Mouse (Mus musculus) midbrain, postnatal 0 days (tissue): ENCODE measurements around the gene Nab1. TPM values are rescaled to one million over a fixed set of nuclear protein-coding genes. Genes with fewer than 3 reads are reported as not detected.
A peak's percentile ranks its signal among the peaks of the same experiment; 100 is the strongest.
"Not testable (repeated sequence)": the region's sequence is repeated elsewhere in the genome, so short reads cannot be mapped to it uniquely, and the experiment has no call there.

Experiments
- ATAC-seq: fragments of 200-750 bp; cut with Nextera tagmentation; 2 replicates; pipeline ENCODE4 v1.8.0; 2017; ENCODE audit warnings: moderate number of reproducible peaks, mild to moderate bottlenecking, moderate TSS enrichment, moderate library complexity; ENCODE audit not compliant: low FRiP score
- DNase-seq: peaks from one replicate; pipeline ENCODE4 v3.0.0-alpha.2; 2015; ENCODE audit warnings: low spot score
- H3K27ac ChIP-seq: fragments of 300-500 bp; sonication (generic); 2 replicates; pipeline ENCODE4 v1.5.1; 2014; ENCODE audit warnings: low read depth, mild to moderate bottlenecking, low read length, mixed read lengths
- H3K27me3 ChIP-seq: fragments of 300-500 bp; sonication (generic); 2 replicates; pipeline ENCODE4 v1.6.1; 2014; ENCODE audit warnings: low read length, control low read depth, mixed read lengths; ENCODE audit not compliant: insufficient read depth
- H3K36me3 ChIP-seq: fragments of 300-500 bp; sonication (generic); 2 replicates; pipeline ENCODE4 v1.6.1; 2014; ENCODE audit warnings: low read length, control low read depth, mixed read lengths; ENCODE audit not compliant: insufficient read depth
- H3K4me1 ChIP-seq: fragments of 300-500 bp; sonication (generic); 2 replicates; pipeline ENCODE4 v1.6.1; 2014; ENCODE audit warnings: mild to moderate bottlenecking, control low read depth, antibody characterized with exemption, low read length, mixed read lengths; ENCODE audit not compliant: insufficient read depth
- H3K4me2 ChIP-seq: fragments of 300-500 bp; sonication (generic); 2 replicates; pipeline ENCODE4 v1.6.1; 2014; ENCODE audit warnings: low read depth, mild to moderate bottlenecking, low read length, mixed read lengths; ENCODE audit not compliant: poor library complexity, severe bottlenecking
- H3K4me3 ChIP-seq: fragments of 300-500 bp; sonication (generic); 2 replicates; pipeline ENCODE4 v1.5.1; 2014; ENCODE audit warnings: low read depth, mild to moderate bottlenecking, low read length, moderate library complexity
- H3K9ac ChIP-seq: fragments of 300-500 bp; sonication (generic); replicated peaks from 2 replicates; pipeline ENCODE4 v1.6.1; 2014; ENCODE audit warnings: mild to moderate bottlenecking, low read length, moderate library complexity, mixed read lengths; ENCODE audit not compliant: poor library complexity, severe bottlenecking
- H3K9me3 ChIP-seq: fragments of 300-500 bp; sonication (generic); 2 replicates; pipeline ENCODE4 v1.6.1; 2016; ENCODE audit warnings: low read length, control low read depth
- CTCF ChIP-seq: IDR thresholded peaks from 2 replicates; pipeline ENCODE4 v1.5.1; 2016; ENCODE audit warnings: antibody characterized with exemption, mild to moderate bottlenecking
- WGBS: fragments of 180-500 bp; shearing (Covaris S2); extraction: QIAGEN DNeasy Blood & Tissue Kit; methylation state at CpG from one replicate; pipeline ENCODE4 v1.1.7; 2014; 5-methylcytosine and 5-hydroxymethylcytosine counted together
- polyA plus RNA-seq: library from polyadenylated mRNA; unstranded; fragments of >200 nt; fragmentation: Nextera tagmentation; extraction: Ambion mirVana; gene quantifications from 2 replicates; pipeline ENCODE4 v1.2.1, GENCODE M21; 2015
- total RNA-seq: library from RNA; depleted of rRNA; stranded (reverse); fragments of >200 nt; gene quantifications from 2 replicates; pipeline ENCODE4 v1.2.3, GENCODE M21; 2014; rRNA removed

Gene Nab1
- total RNA-seq (11.0 and 14.5 TPM in 2 replicates), polyA plus RNA-seq (4.9 and 5.9 TPM in 2 replicates)

- H3K36me3 ChIP-seq: no peaks in the 10 kb centered on the region
- ATAC-seq: peak; percentile 91
- H3K27me3 ChIP-seq: no peaks in the 10 kb centered on the region
- H3K4me2 ChIP-seq: peak within 1 kb of the TSS; percentile 88
- no peaks in the 10 kb centered on the region for H3K9me3 ChIP-seq
- H3K9ac ChIP-seq: peak within 1 kb of the TSS; percentile 77
- H3K4me3 ChIP-seq: peak within 1 kb of the TSS; percentile 79
- TF ChIP-seq CTCF: no peak
- H3K27ac ChIP-seq: peak within 1 kb of the TSS; percentile 70
- WGBS: 2% methylated on average over 15 of the region's 80 CpGs
- peaks cover 3% of the 10 kb centered on the region; the same call in 1 of the 2 replicates for H3K4me1 ChIP-seq
- peak; percentile 75 for DNase-seq
Observed at GRCm38 (mm10) chr1:52500314-52500981, at the start of gene Nab1. TSS of gene Nab1 (minus strand) at chr1:52500679.

- no peaks in the 10 kb centered on the region for H3K36me3 ChIP-seq
- H3K9ac ChIP-seq: no peak overlapping the region
- 87% methylated on average over 5 of the region's 5 CpGs for WGBS
- no peaks in the 10 kb centered on the region for H3K9me3 ChIP-seq
- ATAC-seq (no peak), DNase-seq (no peak)
- no peak overlapping the region for H3K4me3 ChIP-seq
- no peak overlapping the region for H3K27ac ChIP-seq
- no peaks in the 10 kb centered on the region for H3K4me1 ChIP-seq
- no peak overlapping the region for H3K4me2 ChIP-seq
- H3K27me3 ChIP-seq: no peaks in the 10 kb centered on the region
- no peak for TF ChIP-seq CTCF
Observed at GRCm38 (mm10) chr1:52547451-52547850, 47.0 kb upstream of the Nab1 start.

DNA sequence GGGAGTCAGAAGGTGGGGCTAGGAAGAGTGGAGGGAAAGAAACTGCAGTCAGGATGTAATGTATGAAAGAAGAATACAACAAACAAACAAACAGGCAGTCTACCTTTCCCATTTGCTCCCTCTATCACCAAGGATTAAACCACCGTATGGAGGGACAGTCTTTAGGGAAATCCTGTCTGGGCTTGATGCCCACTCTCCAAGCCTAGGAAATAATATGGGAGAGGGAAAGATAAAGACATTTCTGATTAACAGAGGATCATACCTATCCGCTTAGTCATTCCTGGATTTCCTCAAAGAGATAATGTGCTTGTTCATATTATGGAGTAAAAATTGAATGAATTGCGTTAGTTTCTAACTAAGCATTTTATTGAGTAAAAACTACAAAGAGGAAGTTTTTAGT, 46.3 kb upstream of the Nab1 start:
- no peaks in the 10 kb centered on the region for H3K4me1 ChIP-seq
- no peak overlapping the region for H3K27ac ChIP-seq
- no peak for ATAC-seq
- TF ChIP-seq CTCF: no peak
- no peak for DNase-seq
- no peaks in the 10 kb centered on the region for H3K36me3 ChIP-seq
- no peak overlapping the region for H3K4me2 ChIP-seq
- H3K9me3 ChIP-seq: no peaks in the 10 kb centered on the region
- H3K27me3 ChIP-seq: no peaks in the 10 kb centered on the region
- 85% methylated on average over 3 of the region's 3 CpGs for WGBS
- H3K4me3 ChIP-seq: no peak overlapping the region
- no peak overlapping the region for H3K9ac ChIP-seq

DNA sequence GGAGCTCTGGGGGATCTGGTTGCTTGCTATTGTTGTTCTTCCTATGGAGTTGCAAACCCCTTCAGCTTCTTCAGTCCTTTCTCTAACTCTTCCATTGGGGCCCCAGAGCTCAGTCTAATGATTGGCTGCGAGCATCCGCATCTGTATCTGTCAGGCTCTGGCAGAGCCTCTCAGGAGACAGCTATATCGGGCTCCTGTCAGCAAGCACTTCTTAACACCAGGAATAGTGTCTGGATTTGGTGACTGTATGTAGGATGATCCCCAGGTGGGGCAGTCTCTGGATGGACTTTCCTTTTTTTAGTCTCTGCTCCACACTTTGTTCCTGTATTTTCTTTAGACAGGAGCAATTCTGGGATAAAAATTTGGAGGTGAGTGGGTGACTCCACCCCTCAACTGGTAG, 39.6 kb upstream of the Nab1 start:
- not testable (repeated sequence) for H3K36me3 ChIP-seq, H3K4me2 ChIP-seq, H3K9ac ChIP-seq, H3K4me3 ChIP-seq, H3K27ac ChIP-seq, H3K9me3 ChIP-seq, ATAC-seq, H3K27me3 ChIP-seq, H3K4me1 ChIP-seq, DNase-seq
- 85% methylated on average over 3 of the region's 3 CpGs for WGBS

GRCm38 (mm10) chr1:52529933-52530332, 29.5 kb upstream of the Nab1 start:
- Histone ChIP-seq H3K9ac (no peak overlapping the region), H3K4me3 (no peak overlapping the region), H3K4me2 (no peak overlapping the region), H3K9me3 (no peaks in the 10 kb centered on the region), H3K27me3 (no peaks in the 10 kb centered on the region), H3K36me3 (no peaks in the 10 kb centered on the region), H3K27ac (no peak overlapping the region), H3K4me1 (no peaks in the 10 kb centered on the region)
- DNase-seq (no peak), ATAC-seq (no peak)
- no peak for TF ChIP-seq CTCF

GRCm38 (mm10) chr1:52527656-52528055, 27.2 kb upstream of the Nab1 start:
- Histone ChIP-seq H3K27me3 (no peaks in the 10 kb centered on the region), H3K36me3 (no peaks in the 10 kb centered on the region), H3K4me1 (no peaks in the 10 kb centered on the region), H3K9ac (no peak overlapping the region), H3K27ac (no peak overlapping the region), H3K4me2 (no peak overlapping the region), H3K9me3 (no peaks in the 10 kb centered on the region), H3K4me3 (no peak overlapping the region)
- DNase-seq (no peak), ATAC-seq (no peak)
- TF ChIP-seq CTCF: no peak
- 36% methylated on average over 2 of the region's 2 CpGs for WGBS
